Mouse (Mus musculus): ENCODE results near the gene Pigz. TPM values are rescaled to one million over a fixed set of nuclear protein-coding genes. Genes with fewer than 3 reads are reported as not detected.

The Pigz gene
- polyA plus RNA-seq (2017; shearing (Covaris generic)), result not detected

DNA sequence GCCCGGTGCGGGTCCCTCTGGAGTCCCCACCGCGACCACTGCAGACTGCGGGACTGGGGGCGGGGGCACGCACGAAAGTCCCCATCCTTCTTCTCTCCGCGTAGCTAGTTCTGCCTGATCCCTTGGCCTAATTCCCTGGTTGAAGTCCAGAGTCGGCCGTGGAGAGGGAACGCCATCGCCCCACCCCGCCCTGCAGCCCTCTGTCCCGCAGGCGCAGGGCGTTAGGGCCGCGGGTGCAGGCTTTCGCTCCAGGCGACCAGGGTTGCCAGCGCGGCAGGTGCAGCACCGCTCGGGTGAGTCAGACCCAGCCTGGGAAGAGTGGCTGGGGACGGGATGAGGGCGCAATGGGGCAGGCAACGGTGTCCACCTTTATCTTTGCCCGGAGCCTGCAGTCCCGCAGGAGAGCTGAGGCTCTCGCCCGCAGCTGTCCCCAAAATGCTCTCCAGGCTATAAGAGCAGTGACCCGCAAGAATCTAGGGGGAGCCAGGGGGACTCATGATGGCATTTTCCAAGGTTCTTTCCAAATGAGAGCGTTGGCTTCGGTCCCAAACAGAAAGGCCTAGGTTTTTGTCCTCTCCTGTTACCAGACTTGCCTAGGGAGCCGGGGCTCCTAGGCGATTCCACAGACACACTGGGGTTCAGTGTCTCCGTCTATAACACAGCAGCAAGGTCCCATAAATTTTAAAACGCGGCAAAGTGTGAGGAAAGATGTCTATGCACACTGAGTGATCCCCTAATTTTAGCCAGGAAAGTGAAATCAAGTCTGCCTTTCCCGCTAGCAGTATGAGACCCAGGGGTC is at the start of gene Pigz:
TSS of gene Pigz (plus strand) at position 101 of the 799 bp plus-strand sequence.

DNA sequence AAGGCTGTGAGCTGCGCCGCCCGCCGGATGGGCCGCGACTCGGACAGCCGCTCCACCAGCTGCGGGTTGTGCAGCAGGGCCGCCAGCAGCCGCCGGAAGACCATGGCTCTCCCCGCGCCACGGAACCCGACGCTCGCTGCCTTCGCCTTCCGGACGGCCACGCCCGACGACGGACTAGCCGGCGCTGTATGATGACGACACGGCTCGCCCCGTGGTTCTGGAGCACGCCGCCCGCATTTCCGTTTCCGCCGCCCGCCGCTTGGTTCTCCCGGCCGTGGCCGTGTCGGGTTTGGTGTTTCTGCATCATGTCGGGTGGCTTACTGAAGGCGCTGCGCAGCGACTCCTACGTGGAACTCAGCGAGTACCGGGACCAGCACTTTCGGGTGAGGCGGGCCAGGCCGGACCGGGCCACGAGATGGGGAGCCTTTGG is 14.7 kb downstream of the Pigz start, which contains the start of the genes 0610012G03Rik and Ncbp2:
TSS of gene 0610012G03Rik (minus strand) at position 150 of the 430 bp plus-strand sequence.
TSS of gene Ncbp2 (plus strand) at position 169 of the 430 bp plus-strand sequence.

Other genes with a start within 250 kb of the Pigz start
- 0.12 TPM for gene Meltf, start 55.0 kb upstream of the Pigz start, polyA plus RNA-seq (2017; shearing (Covaris generic))
- 16.4 TPM for gene 0610012G03Rik, start 14.6 kb downstream of the Pigz start, polyA plus RNA-seq (2017; shearing (Covaris generic))
- gene Ncbp2, start 14.7 kb downstream of the Pigz start, polyA plus RNA-seq (2017; shearing (Covaris generic)), result 16.5 TPM
- gene Senp5, start 69.4 kb downstream of the Pigz start, polyA plus RNA-seq (2017; shearing (Covaris generic)), result 18.0 TPM
- gene Pak2, start 145.5 kb downstream of the Pigz start, polyA plus RNA-seq (2017; shearing (Covaris generic)), result 116 TPM
- gene Pigx, start 165.9 kb downstream of the Pigz start, polyA plus RNA-seq (2017; shearing (Covaris generic)), result 72.8 TPM
- 7.4 TPM for gene Cep19, start 165.9 kb downstream of the Pigz start, polyA plus RNA-seq (2017; shearing (Covaris generic))
- 46.6 TPM for gene Nrros, start 231.7 kb downstream of the Pigz start, polyA plus RNA-seq (2017; shearing (Covaris generic))
- gene Bex6, start 246.0 kb downstream of the Pigz start, polyA plus RNA-seq (2017; shearing (Covaris generic)), result not detected